Mouse (Mus musculus) cerebellum, adult 9-11 months (tissue): ENCODE results near the gene Aldoc.
"Not testable (repeated sequence)": the region's sequence is repeated elsewhere in the genome, so short reads cannot be mapped to it uniquely, and the experiment has no call there.

Experiments
- DNase-seq: peaks from one replicate; pipeline ENCODE4 v3.0.0; 2022

Aldoc gene

DNA sequence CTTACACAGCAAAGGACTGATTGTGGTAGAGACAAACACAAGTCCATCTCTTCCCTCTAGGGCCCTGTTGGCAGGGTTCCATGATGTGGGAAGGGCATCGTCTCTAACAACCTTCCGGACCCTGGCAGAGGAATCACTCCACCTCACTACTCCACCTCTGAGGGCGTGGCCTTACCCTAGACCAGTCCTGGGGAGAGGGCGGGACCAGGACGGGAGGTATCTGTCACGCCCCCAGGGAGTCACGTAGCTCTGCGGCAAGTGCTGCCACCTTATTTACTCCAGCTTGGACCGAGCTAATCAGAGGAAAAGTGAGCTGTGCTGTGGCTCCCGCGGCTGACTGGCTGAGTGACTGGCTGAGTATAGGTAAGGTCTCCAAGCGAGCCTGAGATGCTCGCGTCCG, at the start of gene Aldoc:
Gene Aldoc, plus strand, starts transcription at position 109 of the 400 bp plus-strand sequence.
- DNase-seq = peak; percentile 96

DNA sequence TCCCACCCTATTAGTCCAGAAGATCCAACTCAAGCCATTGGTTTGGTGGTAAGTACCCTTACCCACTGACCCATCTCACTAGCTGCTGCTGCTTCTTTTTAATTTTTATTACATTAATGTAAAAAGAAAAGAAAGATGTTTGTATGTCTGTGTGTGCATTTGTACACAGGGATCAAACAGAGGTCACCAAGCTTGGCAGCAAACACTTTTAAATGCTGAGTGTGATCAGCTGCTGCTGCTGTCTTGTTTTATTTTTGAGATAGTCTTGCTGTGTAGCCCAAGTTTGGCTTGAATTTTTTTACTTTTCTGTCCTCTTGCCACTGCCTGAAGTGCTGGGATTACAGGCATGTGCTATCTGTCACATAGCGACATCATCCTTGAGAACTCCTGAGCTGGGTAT, 47.2 kb upstream of the Aldoc start:
- DNase-seq = no peak

DNA sequence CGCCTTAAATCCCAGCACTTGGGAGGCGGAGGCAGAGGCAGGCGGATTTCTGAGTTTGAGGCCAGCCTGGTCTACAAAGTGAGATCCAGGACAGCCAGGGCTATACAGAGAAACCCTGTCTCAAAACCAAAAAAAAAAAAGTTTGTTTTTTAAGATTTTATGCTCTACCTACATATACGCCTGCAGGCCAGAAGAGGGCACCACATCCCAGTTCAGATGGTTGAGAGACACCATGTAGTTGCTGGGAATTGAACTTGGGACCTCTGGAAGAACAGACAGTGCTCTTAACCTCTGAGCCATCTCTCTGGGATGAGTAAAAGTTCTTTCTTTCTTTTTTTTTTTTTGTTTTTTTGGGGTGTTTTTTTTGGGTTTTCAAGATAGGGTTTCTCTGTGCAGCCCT, 46.6 kb upstream of the Aldoc start:
- DNase-seq = not testable (repeated sequence)

DNA sequence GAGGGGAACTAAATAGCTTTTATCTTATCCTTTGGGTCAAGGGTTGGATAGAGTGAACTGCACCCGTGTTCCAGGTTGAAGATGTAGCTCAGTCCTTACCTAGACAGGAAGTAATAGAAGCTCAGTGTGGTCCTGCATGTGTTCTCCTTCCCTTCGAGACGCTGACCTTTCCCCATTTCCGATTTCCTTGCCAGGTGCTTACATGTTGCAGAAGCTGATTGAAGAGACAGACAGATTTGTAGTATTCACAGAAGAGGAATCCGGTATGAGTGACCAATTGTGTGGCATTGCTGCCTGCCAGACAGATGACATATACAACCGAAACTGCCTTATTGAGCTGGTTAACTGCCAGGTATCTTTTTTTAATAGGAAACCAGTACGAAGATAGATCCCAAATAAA, 43.9 kb upstream of the Aldoc start:
- DNase-seq = no peak

DNA sequence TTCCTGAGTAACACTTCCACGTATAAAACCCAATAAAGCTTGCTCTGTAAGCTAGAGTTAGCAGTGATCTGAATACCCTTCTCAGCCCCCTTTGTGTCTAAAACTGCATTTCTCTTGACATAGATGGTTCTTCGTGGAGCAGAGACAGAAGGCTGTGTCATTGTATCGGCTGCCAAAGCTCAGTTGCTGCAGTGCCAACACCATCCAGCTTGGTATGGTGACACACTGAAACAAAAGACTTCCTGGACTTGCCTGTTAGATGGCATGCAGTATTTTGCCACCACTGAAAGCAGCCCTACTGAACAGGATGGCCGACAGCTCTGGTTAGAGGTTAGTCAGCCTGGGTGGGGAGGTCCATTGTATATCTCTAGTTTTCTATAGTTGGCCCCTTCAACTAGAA, 43.2 kb upstream of the Aldoc start:
- no peak for DNase-seq

DNA sequence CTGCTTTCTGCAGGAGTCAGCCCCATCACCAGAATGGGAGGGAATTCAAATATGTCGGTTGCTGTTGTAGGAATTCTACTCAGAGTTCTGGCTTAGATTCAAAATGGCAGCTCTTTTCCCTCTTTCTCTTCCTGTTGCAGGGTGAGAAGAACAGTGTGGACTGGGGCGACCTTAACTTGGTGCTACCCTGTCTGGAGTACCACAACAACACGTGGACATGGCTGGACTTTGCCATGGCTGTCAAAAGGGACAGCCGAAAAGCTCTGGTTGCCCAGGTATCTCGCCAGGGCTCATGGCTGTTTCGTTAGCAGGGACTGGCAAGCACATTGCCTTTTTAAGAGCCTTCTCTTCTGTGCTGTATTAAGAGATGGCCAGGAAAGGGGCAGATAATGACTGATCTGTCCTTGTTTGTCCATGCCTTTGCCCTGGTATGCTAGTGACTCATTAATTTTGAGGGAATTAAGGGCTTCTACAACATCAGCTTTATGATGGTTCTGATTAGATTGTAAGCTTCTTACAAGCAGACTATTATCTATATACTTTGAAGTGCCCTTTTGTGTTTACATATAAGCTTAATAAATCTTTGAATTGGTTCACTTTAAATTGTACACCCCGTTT, 33.5 kb upstream of the Aldoc start:
- DNase-seq = no peak

DNA sequence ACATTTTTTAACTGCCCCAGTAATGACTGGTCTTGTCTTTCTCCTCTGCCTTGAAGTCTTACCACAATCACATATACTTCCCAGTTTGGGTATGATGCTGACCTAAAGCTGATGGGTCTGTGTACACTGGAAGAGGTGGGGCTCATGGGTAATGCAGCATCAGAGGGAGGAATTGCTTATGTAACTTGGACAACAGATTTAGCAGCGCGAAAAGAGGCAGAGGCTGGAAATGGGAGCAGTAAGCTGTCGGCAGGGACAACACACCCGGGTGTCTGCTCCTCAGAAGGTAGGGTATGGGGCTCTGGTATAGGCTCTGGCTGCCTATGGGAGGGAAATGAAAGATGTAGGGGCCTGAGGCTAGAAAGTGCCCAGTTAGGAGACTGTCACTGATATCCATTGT, 32.1 kb upstream of the Aldoc start, which contains the start of gene BC030499:
Gene BC030499, plus strand, starts transcription at position 188 of the 400 bp plus-strand sequence.
- no peak for DNase-seq

DNA sequence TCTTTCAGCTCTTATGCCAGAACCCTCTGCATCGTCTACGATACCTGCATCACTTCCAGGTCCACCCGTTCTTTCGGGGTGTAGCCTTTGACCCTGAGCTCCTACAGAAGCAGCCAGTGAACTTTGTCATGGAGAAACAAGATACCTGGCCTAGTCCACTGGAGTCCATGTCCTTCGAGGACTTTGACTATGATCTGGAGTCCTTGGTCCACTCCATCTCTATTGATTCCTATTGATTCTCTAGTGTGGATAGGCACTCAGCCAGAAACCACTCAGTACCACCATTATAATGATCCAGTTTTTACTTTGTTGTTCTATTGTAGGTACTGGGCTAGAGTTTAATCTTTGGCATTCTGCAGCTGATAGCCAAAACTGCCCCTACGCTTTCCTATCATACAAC, 28.2 kb upstream of the Aldoc start:
- no peak for DNase-seq

DNA sequence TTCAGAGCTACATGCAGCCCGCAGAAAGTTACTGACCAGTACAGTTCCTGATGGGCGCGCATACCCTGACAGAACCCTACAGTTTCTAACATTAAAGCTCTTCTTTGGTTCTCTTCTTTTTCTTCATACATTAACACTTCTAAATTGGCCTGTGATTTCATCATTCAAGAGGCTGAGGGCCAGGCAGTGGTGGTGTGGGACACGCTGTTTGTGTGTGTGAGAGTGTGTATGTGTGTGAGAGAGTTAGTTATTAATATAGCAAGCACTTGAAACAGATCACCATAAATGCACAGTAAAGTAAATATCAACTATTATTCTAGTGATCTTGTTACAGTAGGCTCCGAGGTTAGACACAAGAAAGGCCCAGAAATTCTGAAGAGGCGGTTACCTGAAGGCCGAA, 21.9 kb upstream of the Aldoc start:
- no peak for DNase-seq

DNA sequence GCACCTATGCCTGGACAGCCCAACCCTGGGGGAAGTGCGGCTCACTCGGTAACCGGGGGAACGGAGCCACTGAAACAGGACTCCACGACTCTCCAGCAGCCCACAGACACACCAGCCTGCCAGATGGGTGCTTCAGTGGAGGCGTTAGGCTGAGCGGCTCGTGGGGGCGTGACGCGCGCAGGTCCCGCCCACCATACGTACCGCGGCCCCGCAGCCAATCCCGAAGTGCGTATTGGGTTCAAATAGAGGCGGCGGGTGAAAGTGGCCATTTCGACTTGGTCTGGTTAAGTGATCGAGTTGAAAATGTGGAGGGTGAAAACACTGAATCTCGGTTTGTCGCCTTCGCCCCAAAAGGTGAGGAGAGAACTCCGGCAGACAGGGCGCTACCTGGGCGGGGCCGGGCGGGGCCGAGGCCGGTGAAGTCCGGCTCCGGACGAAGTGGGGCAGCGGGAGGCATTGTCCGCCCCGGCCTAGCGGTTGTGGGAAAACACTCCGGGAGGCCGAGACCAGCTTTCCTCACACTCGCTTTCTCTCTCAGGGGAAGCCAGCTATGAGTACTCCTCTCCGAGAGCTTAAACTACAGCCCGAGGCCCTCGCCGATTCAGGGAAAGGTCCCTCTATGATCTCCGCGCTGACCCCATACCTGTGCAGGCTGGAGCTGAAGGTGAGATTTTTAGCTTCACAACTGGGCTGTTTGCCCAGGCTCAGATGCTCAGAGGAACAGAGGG, 21.2 kb upstream of the Aldoc start, which contains the start of gene Spag5:
Gene Spag5, plus strand, starts transcription at position 173 of the 728 bp plus-strand sequence.
- DNase-seq = peak; percentile 86

DNA sequence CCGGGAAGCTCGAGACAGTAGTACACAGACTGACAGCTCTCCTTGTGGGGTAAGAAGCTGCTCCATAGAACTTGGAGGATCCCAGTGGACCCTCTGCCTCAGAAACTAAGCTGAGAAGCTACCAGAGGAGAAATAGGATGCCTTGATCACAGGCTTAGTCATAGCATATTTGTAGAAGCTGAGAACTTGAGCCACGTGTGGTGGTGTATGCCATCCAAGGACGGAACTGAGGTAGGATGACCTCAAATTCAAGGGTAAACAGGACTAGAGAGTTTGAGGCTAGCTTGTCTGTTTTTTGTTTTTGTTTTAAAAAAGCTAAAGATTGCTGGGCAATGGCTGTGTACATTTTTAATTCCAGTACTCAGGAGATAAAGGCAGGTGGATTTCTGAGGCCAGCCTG, 17.5 kb upstream of the Aldoc start:
- no peak for DNase-seq

DNA sequence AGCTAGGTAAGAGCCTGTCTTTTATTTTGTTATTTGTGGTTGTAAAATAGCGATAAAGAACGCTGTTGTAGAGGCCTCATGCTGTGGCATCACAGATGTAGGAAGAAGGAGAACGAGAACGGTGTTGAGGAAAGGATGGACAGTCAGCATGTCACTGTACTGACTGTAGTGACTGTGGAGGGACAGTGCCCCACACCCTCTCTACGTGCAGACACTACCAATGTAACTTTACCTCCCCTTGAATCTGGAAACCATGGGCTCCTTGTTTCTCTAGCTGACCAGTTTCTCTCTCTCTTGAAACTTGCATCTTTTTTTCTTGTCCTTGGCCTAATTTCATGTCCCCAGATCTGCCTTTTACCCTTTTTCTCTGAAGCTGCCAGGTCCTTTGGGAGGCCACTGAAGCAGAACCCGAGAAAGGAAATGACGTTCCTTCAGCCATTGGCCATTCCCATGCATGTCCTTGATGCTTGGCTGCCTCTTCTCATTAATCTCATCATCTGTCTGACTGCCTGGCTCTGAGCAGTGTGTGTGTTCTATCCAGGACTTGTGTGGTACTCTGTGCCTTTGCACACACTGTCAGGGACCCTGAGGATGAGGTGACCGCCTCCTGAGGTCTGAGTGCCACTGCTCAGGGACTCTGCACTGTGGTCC, 11.8 kb upstream of the Aldoc start:
- no peak for DNase-seq

DNA sequence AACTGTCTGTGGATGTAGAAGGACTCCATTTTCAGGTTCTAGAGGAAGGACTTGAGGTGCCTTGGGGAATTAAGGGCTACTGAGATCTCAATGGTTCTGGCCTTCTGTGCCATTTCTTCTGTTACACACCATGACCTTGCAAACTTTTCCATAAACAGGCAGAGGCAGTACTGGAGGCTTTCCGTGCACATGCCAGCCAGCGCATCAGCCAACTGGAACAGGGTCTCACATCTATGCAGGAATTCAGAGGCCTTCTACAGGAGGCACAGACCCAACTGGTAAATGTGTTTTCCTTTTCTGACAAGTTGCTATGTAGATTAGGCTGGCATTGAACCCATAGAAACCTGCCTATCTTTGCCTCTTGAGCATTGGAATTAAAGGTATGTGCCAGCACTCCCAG, 9.1 kb upstream of the Aldoc start:
- no peak for DNase-seq

DNA sequence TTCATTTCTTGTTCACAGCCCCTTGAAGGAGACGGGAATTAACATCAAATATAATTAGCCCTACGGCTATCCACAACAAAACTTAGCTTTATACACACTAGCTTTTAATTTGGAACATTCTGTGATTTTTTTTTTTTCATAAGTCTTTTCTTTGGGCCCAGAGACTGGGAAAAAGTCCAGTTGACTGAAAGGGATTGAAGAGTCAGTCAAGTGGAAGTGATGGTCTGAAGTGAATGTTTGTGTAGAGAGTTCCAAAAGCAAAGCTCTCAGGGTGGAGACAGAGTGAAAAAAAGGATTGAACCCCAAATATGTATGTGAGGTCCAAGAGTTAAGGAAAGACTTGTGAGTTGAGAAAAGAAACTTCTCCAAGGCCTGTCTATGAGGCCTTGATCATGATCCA, 4.4 kb upstream of the Aldoc start:
- DNase-seq = no peak

DNA sequence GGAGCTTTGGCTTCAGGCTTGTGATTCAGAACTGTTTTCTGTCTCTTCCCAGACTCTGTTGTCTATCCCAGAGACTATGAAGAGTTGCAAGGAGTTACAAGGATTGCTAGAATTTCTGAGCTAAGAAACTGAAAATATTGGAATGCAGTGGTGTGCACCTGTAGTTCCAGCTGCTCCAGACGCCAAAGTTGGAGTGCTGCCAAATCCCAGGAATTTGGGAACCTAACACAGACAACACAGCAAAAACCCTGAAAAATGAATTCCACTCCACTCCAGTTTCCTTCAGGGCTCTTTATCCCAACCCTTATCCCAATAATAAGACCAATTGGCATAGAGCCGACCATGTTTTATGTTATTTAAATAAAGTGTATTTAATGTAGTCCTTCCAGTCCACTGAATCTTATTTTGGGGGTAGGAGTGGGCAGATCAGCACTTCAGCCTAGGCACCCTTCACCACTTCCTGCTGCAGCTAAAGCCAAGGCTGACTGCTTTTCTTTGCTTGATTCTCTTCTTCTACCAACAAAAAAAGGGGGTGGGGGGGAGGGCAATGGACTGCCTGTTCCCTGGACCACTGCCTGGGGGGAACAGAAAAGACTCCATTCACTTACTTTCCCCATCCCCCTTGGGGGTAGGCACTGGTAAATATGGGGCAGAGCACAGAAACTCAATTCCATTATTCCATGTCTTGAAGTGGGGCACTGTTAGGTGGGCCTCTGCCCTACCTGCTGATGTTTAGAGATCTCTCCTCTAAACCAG, 514 bp upstream of the Aldoc start:
- DNase-seq = no peak

DNA sequence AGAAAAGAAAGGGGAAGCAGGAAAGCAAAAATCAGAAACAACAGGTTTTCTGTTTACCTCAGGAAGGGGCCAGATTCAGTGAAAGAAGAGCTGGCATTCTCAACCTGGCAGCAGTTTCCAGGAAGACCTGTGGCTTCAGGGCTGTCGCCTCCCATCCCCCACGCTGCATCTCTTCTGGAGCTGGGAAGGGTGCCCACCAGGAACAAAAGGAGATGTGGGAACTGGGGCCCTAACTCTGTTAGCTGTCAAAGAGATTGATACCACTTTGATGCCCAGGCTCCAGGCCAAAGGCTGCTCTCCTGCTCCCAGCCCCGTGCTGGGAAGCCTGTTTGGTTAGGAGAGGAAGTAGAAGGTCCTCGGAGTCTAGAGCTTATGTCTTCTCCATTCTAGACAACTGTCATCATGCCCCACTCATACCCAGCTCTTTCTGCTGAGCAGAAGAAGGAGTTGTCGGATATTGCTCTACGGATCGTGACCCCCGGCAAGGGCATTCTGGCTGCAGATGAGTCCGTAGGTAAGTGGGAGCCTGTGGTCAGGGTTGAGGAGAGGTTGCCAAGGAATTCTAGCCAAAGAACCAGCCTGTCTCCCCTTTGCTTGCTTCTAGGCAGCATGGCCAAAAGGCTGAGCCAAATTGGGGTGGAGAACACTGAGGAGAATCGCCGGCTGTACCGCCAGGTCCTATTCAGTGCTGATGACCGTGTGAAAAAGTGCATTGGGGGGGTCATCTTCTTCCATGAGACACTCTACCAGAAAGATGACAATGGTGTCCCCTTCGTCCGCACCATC, 1.4 kb downstream of the Aldoc start:
- DNase-seq = peak; percentile 73

DNA sequence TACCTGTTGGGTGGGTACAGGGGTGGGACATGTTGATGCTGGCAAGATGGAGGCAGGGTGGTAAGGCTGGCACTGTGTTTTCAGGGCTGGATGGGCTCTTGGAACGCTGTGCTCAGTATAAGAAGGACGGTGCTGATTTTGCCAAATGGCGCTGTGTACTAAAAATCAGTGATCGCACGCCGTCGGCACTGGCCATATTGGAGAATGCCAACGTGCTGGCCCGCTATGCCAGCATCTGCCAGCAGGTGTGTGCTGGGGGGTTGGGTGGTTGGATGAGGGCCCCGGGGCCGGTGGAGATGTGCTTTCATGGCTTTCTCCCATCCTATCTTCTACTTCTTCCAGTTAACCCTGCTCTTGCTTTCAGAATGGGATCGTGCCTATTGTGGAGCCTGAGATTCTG, 2.2 kb downstream of the Aldoc start:
- DNase-seq = peak; percentile 59

DNA sequence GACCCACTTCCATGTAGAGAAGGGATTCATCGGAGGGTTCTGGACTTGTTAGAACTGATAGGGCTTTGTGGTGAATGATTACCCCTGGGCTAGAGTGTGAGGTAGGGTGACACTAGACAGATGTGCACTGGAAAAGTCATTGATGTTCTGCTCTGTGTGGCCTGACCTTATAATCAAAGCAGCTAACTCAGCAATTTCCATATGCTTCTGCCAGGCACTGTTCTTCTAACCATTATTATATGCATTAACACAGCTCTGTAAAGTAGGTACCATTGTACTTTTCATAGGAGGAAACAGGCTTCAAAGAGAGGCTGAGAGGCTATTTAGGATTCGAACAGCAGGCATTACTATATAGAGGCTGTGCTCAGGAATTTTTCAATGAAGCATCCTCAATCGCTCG, 4.4 kb downstream of the Aldoc start:
- DNase-seq = no peak

DNA sequence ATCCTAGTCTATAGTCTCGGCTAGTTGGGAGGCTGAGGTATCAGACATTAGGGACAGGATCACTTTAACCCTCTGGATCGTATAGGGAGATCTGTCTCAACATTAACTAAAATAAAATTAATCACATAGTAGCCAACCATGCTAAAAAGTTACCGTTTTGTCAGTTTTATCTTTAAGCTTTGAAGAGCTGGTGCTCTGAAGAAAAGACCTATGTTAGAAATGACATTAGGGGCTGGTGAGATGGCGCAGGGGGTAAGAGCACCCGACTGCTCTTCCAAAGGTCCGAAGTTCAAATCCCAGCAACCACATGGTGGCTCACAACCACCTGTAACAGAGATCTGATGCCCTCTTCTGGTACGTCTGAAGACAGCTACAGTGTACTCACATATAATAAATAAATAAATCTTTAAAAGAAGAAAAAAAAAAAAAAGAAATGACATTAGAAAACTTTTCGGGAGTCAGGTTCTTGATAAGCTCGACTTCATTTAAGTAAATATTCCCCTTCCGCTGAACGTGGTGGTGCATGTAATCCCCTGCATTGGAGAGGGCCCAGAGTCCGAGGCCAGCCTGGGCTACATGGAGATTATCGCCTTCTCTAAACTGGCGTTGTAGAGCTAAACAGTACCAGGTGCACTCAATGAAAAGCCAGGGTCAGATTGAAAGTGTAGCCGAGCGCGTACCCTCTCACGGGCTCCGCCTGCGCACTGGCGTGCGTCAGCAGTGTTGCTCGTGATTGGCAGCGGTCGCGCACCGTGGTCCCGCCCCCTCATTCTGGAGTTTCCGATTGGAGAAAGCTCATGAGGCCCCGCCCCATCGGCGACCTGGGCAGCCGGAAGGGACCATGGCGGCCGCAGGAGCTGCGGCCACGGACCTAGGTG, 5.1 kb downstream of the Aldoc start, which contains the start of gene Pigs:
Gene Pigs, plus strand, starts transcription at position 782 of the 878 bp plus-strand sequence.
- peak; percentile 97 for DNase-seq

DNA sequence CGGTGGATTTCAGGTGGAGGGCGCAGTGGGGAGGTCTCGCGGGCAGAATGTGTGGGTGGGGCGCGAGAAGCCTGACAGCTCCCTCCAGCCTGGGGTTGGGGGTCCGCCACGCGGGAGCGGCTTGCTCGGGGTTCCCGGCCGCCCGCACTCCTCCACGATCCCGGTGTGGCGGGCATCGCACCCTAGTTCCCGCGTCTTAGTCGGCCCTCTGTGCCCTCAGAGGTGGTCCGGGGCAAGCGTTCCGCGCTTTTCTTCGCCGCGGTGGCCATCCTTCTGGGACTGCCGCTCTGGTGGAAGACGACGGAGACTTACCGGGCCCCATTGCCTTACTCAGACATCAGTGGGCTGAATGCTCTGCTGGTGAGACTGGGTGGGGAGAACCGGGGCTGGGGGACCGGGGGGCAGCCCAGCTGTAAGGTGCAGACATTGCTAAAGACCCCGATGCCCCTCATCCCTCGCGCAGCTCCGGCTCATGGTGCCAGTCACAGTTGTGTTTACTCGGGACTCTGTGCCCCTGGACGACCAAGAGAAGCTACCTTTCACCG, 5.8 kb downstream of the Aldoc start:
- DNase-seq = no peak

DNA sequence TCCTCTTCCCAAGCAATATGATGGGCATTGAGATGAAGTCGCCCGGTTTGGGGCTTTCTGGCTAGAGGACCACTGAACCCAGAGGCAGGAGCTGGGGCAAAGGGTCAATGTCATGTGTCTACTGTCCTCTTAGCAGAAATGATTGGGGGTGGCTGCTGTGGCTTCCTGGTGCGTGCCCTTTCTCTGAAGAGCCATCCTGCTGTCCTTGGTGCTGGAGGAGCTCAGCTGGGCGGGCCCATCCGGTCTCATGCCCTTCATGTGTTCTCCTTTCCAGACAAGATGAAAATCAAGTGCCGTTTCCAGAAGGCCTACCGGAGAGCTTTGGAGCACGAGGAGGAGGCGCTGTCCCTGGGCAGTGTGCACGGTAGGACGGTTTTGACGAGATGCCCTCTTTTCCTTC, 9.9 kb downstream of the Aldoc start:
- no peak for DNase-seq
